In the genomic region with DNA sequence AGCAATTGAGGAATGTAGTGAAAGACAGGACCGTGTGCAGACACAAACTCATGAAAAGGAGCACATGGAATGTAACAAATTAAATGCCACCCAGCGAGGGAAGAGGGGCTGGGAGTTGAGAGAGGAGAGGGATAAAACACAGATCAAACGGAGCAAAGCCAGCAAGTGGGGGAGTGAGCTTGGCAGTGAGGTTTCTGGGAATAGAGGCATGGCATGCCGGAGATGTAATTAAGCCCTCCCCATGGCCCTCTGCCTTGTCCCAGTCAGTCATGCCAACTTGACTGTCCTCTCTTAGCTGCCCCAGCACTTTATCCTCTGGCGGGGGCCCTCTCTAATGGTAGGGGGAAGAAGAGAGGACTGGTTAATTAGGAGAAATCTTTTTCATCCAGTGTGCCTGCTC, we compare ENCODE assay signal across 17 mouse cellular contexts.
DNase-seq lines count a peak whose midpoint lies in the region; ATAC-seq and TF ChIP-seq lines count a peak whose summit lies in the region.
"Had no signal": no experiment of that assay in that cellular context is flagged by ENCODE, and none has a peak within 500 bp of the region (broad histone marks: within the 10 kb centered on the region; RNA-seq: fewer than 3 reads in every experiment).

No protein-coding gene starts in this region.

- no peak overlapping the region for H3K9ac ChIP-seq in forebrain, embryonic 14.5 days (ENCODE audit: low read length)
- H3K9ac ChIP-seq in hindbrain, postnatal 0 days (replicated peaks; ENCODE audit: low read length): no peak overlapping the region
- H3K9ac ChIP-seq in hindbrain, embryonic 12.5 days: no peak overlapping the region
- H3K9ac ChIP-seq in midbrain, embryonic 14.5 days (replicated peaks; ENCODE audit: low read length): no peak overlapping the region
- no peak overlapping the region for H3K9ac ChIP-seq in midbrain, embryonic 11.5 days (ENCODE audit: low read length)
- no peak overlapping the region for H3K9ac ChIP-seq in intestine, postnatal 0 days (ENCODE audit: low read depth, low read length)
- H3K9ac ChIP-seq: limb, embryonic 13.5 days; liver, embryonic 14.5 days; neural tube, embryonic 13.5 days had no signal

- peak; percentile 78 for ATAC-seq in forebrain, embryonic 14.5 days
- ATAC-seq in hindbrain, postnatal 0 days: peak; percentile 45; the same call in 1 of the 2 replicates
- no peak for ATAC-seq in hindbrain, embryonic 12.5 days (ENCODE audit: low FRiP score)
- no peak for ATAC-seq in midbrain, embryonic 14.5 days (ENCODE audit: low FRiP score, low TSS enrichment)
- no peak for ATAC-seq in midbrain, embryonic 11.5 days (ENCODE audit: low FRiP score)
- no peak for ATAC-seq in intestine, postnatal 0 days

- H3K27ac ChIP-seq in forebrain, embryonic 14.5 days (ENCODE audit: low read depth, low read length): 0 out of 2 replicates have a peak overlapping the region, but pooled peaks have one; percentile 58
- no peak overlapping the region for H3K27ac ChIP-seq in forebrain, embryonic 10.5 days
- no peak overlapping the region for H3K27ac ChIP-seq in hindbrain, postnatal 0 days
- no peak overlapping the region for H3K27ac ChIP-seq in hindbrain, embryonic 12.5 days
- no peak overlapping the region for H3K27ac ChIP-seq in midbrain, embryonic 14.5 days (replicated peaks; ENCODE audit: low read depth, low read length)
- no peak overlapping the region for H3K27ac ChIP-seq in midbrain, embryonic 11.5 days (ENCODE audit: low read depth, low read length)
- no peak overlapping the region for H3K27ac ChIP-seq in intestine, postnatal 0 days (ENCODE audit: low read depth, low read length)
- H3K27ac ChIP-seq: heart, adult 2 months; limb, embryonic 13.5 days; liver, embryonic 14.5 days; neural tube, embryonic 13.5 days had no signal

- H3K4me2 ChIP-seq in forebrain, embryonic 14.5 days (ENCODE audit: low read length): no peak overlapping the region
- no peak overlapping the region for H3K4me2 ChIP-seq in hindbrain, postnatal 0 days (ENCODE audit: low read depth, low read length)
- no peak overlapping the region for H3K4me2 ChIP-seq in hindbrain, embryonic 12.5 days (replicated peaks)
- H3K4me2 ChIP-seq in midbrain, embryonic 14.5 days (ENCODE audit: low read length): no peak overlapping the region
- no peak overlapping the region for H3K4me2 ChIP-seq in midbrain, embryonic 11.5 days
- H3K4me2 ChIP-seq in intestine, postnatal 0 days (replicated peaks; ENCODE audit: low read depth): no peak overlapping the region
- H3K4me2 ChIP-seq: limb, embryonic 13.5 days; neural tube, embryonic 13.5 days had no signal

- H3K4me1 ChIP-seq in forebrain, embryonic 14.5 days (ENCODE audit: control insufficient read depth, insufficient read depth, low read length): peaks cover 10% of the 10 kb centered on the region
- H3K4me1 ChIP-seq in forebrain, embryonic 10.5 days: peaks cover 21% of the 10 kb centered on the region
- no peaks in the 10 kb centered on the region for H3K4me1 ChIP-seq in hindbrain, postnatal 0 days (ENCODE audit: insufficient read depth, low read length)
- H3K4me1 ChIP-seq in hindbrain, embryonic 12.5 days: no peaks in the 10 kb centered on the region
- no peaks in the 10 kb centered on the region for H3K4me1 ChIP-seq in midbrain, embryonic 14.5 days (ENCODE audit: control insufficient read depth, insufficient read depth, low read length)
- no peaks in the 10 kb centered on the region for H3K4me1 ChIP-seq in midbrain, embryonic 11.5 days (ENCODE audit: control insufficient read depth, insufficient read depth, low read length)
- no peaks in the 10 kb centered on the region for H3K4me1 ChIP-seq in intestine, postnatal 0 days (replicated peaks; ENCODE audit: control insufficient read depth, insufficient read depth, low read length)

- peak; percentile 73 for DNase-seq in forebrain, embryonic 14.5 days (ENCODE audit: low spot score)
- DNase-seq in forebrain, embryonic 10.5 days (ENCODE audit: extremely low spot score, low spot score): no peak
- DNase-seq in hindbrain, postnatal 0 days (ENCODE audit: low spot score): peak; percentile 35
- peak; percentile 18 for DNase-seq in midbrain, embryonic 14.5 days
- DNase-seq in midbrain, embryonic 11.5 days (ENCODE audit: low spot score, missing footprints): no peak
- DNase-seq: adrenal gland, adult 8-10 months; cerebellum, adult 11-12 months; cerebellum, postnatal 36 days; heart, adult 2 months; kidney, adult 2 months; thymus, postnatal 4 days had no signal

- no peak for TF ChIP-seq CTCF in hindbrain, postnatal 0 days (IDR thresholded peaks at IDR 0.05; ENCODE audit: low read depth)
- TF ChIP-seq CTCF in intestine, postnatal 0 days (IDR thresholded peaks at IDR 0.05; ENCODE audit: low read depth): no peak

- no peaks in the 10 kb centered on the region for H3K9me3 ChIP-seq in forebrain, embryonic 14.5 days (replicated peaks; ENCODE audit: control insufficient read depth, low read length)
- no peaks in the 10 kb centered on the region for H3K9me3 ChIP-seq in forebrain, embryonic 10.5 days
- H3K9me3 ChIP-seq in hindbrain, postnatal 0 days (ENCODE audit: low read length): no peaks in the 10 kb centered on the region
- H3K9me3 ChIP-seq in hindbrain, embryonic 12.5 days (replicated peaks): no peaks in the 10 kb centered on the region
- H3K9me3 ChIP-seq in midbrain, embryonic 14.5 days (ENCODE audit: control insufficient read depth, low read length): no peaks in the 10 kb centered on the region
- H3K9me3 ChIP-seq in midbrain, embryonic 11.5 days (ENCODE audit: control insufficient read depth, low read length): no peaks in the 10 kb centered on the region
- no peaks in the 10 kb centered on the region for H3K9me3 ChIP-seq in intestine, postnatal 0 days (ENCODE audit: control insufficient read depth)
- H3K9me3 ChIP-seq: limb, embryonic 13.5 days; neural tube, embryonic 13.5 days had no signal

- no peaks in the 10 kb centered on the region for H3K36me3 ChIP-seq in forebrain, embryonic 14.5 days (ENCODE audit: control insufficient read depth, insufficient read depth, low read length)
- H3K36me3 ChIP-seq in forebrain, embryonic 10.5 days (replicated peaks): no peaks in the 10 kb centered on the region
- H3K36me3 ChIP-seq in hindbrain, postnatal 0 days (ENCODE audit: insufficient read depth, low read length): no peaks in the 10 kb centered on the region
- H3K36me3 ChIP-seq in hindbrain, embryonic 12.5 days: no peaks in the 10 kb centered on the region
- no peaks in the 10 kb centered on the region for H3K36me3 ChIP-seq in midbrain, embryonic 14.5 days (ENCODE audit: control insufficient read depth, insufficient read depth, low read length)
- no peaks in the 10 kb centered on the region for H3K36me3 ChIP-seq in midbrain, embryonic 11.5 days (ENCODE audit: control insufficient read depth, insufficient read depth, low read length)
- no peaks in the 10 kb centered on the region for H3K36me3 ChIP-seq in intestine, postnatal 0 days (ENCODE audit: control insufficient read depth, insufficient read depth)
- H3K36me3 ChIP-seq: limb, embryonic 13.5 days; neural tube, embryonic 13.5 days had no signal

- H3K4me3 ChIP-seq in forebrain, embryonic 14.5 days (ENCODE audit: low read depth, low read length): no peak overlapping the region
- no peak overlapping the region for H3K4me3 ChIP-seq in forebrain, embryonic 10.5 days
- no peak overlapping the region for H3K4me3 ChIP-seq in hindbrain, postnatal 0 days (ENCODE audit: low read length)
- no peak overlapping the region for H3K4me3 ChIP-seq in hindbrain, embryonic 12.5 days
- no peak overlapping the region for H3K4me3 ChIP-seq in midbrain, embryonic 14.5 days (replicated peaks; ENCODE audit: low read depth, low read length)
- H3K4me3 ChIP-seq in midbrain, embryonic 11.5 days (ENCODE audit: low read depth, low read length): no peak overlapping the region
- no peak overlapping the region for H3K4me3 ChIP-seq in intestine, postnatal 0 days (ENCODE audit: low read depth, low read length)
- H3K4me3 ChIP-seq: erythroblast, embryonic 14.5 days; heart, adult 2 months; limb, embryonic 13.5 days; neural tube, embryonic 13.5 days had no signal

- no peaks in the 10 kb centered on the region for H3K27me3 ChIP-seq in forebrain, embryonic 14.5 days (replicated peaks; ENCODE audit: control insufficient read depth, insufficient read depth, low read length)
- H3K27me3 ChIP-seq in forebrain, embryonic 10.5 days (ENCODE audit: poor library complexity, severe bottlenecking): no peaks in the 10 kb centered on the region
- H3K27me3 ChIP-seq in hindbrain, postnatal 0 days (ENCODE audit: insufficient read depth, low read length): no peaks in the 10 kb centered on the region
- H3K27me3 ChIP-seq in hindbrain, embryonic 12.5 days: no peaks in the 10 kb centered on the region
- no peaks in the 10 kb centered on the region for H3K27me3 ChIP-seq in midbrain, embryonic 14.5 days (ENCODE audit: control insufficient read depth, insufficient read depth, low read length)
- no peaks in the 10 kb centered on the region for H3K27me3 ChIP-seq in midbrain, embryonic 11.5 days (ENCODE audit: control insufficient read depth, insufficient read depth, low read length)
- no peaks in the 10 kb centered on the region for H3K27me3 ChIP-seq in intestine, postnatal 0 days (replicated peaks; ENCODE audit: control insufficient read depth, insufficient read depth, low read length)
- H3K27me3 ChIP-seq: limb, embryonic 13.5 days; neural tube, embryonic 13.5 days had no signal

- WGBS in forebrain, embryonic 14.5 days: 6% methylated on average over 5 of the region's 5 CpGs
- 28% methylated on average over 5 of the region's 5 CpGs for WGBS in forebrain, embryonic 10.5 days
- 32% methylated on average over 5 of the region's 5 CpGs for WGBS in hindbrain, postnatal 0 days
- WGBS in hindbrain, embryonic 12.5 days: 46% methylated on average over 5 of the region's 5 CpGs
- WGBS in midbrain, embryonic 14.5 days: 25% methylated on average over 5 of the region's 5 CpGs
- 44% methylated on average over 5 of the region's 5 CpGs for WGBS in midbrain, embryonic 11.5 days
- WGBS in intestine, postnatal 0 days: 48% methylated on average over 5 of the region's 5 CpGs

Comparison
In these comparisons a context has a peak if more than half of its experiments do, and no peak if none do; other contexts are left out.
1. ATAC-seq: peak in forebrain, embryonic 14.5 days (single experiment) and hindbrain, postnatal 0 days (single experiment); none in hindbrain, embryonic 12.5 days (single experiment), midbrain, embryonic 14.5 days (single experiment), midbrain, embryonic 11.5 days (single experiment) and intestine, postnatal 0 days (single experiment).
2. DNase-seq: peak in forebrain, embryonic 14.5 days (single experiment), hindbrain, postnatal 0 days (single experiment) and midbrain, embryonic 14.5 days (single experiment); none in forebrain, embryonic 10.5 days (single experiment) and midbrain, embryonic 11.5 days (single experiment).